Mouse (Mus musculus) embryonic facial prominence, embryonic 13.5 days (tissue): Measurements from ENCODE around the gene Chst14. TPM values are rescaled to one million over a fixed set of nuclear protein-coding genes. Genes with fewer than 3 reads are reported as not detected.

Experiments
- ATAC-seq: fragments of 200-750 bp; cut with Nextera tagmentation; 2 replicates; pipeline ENCODE4 v1.8.0; 2017; ENCODE audit warnings: low read depth; ENCODE audit not compliant: insufficient number of reproducible peaks, insufficient read depth, low FRiP score, low TSS enrichment
- H3K27ac ChIP-seq: fragments of 300-500 bp; sonication (generic); 2 replicates; pipeline ENCODE4 v1.5.1; 2015; ENCODE audit warnings: moderate library complexity, mild to moderate bottlenecking, inconsistent platforms
- H3K27me3 ChIP-seq: fragments of 300-500 bp; sonication (generic); 2 replicates; pipeline ENCODE4 v1.6.1; 2015; ENCODE audit warnings: mild to moderate bottlenecking, inconsistent platforms
- H3K36me3 ChIP-seq: fragments of 300-500 bp; sonication (generic); 2 replicates; pipeline ENCODE4 v1.6.1; 2015; ENCODE audit warnings: mild to moderate bottlenecking, inconsistent platforms
- H3K4me1 ChIP-seq: fragments of 300-500 bp; sonication (generic); 2 replicates; pipeline ENCODE4 v1.6.1; 2015; ENCODE audit warnings: inconsistent platforms
- H3K4me2 ChIP-seq: fragments of 300-500 bp; sonication (generic); 2 replicates; pipeline ENCODE4 v1.6.1; 2015; ENCODE audit warnings: moderate library complexity, mild to moderate bottlenecking, inconsistent platforms
- H3K4me3 ChIP-seq: fragments of 300-500 bp; sonication (generic); 2 replicates; pipeline ENCODE4 v1.5.1; 2015; ENCODE audit warnings: mild to moderate bottlenecking, inconsistent platforms
- H3K9ac ChIP-seq: fragments of 300-500 bp; sonication (generic); 2 replicates; pipeline ENCODE4 v1.6.1; 2015; ENCODE audit warnings: mild to moderate bottlenecking, inconsistent platforms
- H3K9me3 ChIP-seq: fragments of 300-500 bp; sonication (generic); 2 replicates; pipeline ENCODE4 v1.6.1; 2016; ENCODE audit warnings: inconsistent platforms
- WGBS: fragments of 180-500 bp; shearing (Covaris S2); methylation state at CpG from one replicate; pipeline ENCODE4 v1.1.7; 2015; ENCODE audit warnings: mixed read lengths; 5-methylcytosine and 5-hydroxymethylcytosine counted together
- polyA plus RNA-seq: library from polyadenylated mRNA; unstranded; fragments of >200 nt; fragmentation: Nextera tagmentation; extraction: Ambion mirVana; gene quantifications from 2 replicates; pipeline ENCODE4 v1.2.1, GENCODE M21; 2015

Gene Chst14
- polyA plus RNA-seq, 1 experiment from 2014 or later: 54.9 TPM

GRCm38 (mm10) chr2:118972687-118973376, 46.5 kb downstream of the Chst14 start:
- Histone ChIP-seq H3K4me1 (peaks cover 17% of the 10 kb centered on the region), H3K4me2 (peak overlapping the region; percentile 80), H3K4me3 (peak overlapping the region; percentile 45), H3K9me3 (no peaks in the 10 kb centered on the region), H3K36me3 (no peaks in the 10 kb centered on the region), H3K27ac (no peak overlapping the region), H3K27me3 (peaks cover 59% of the 10 kb centered on the region), H3K9ac (peak overlapping the region; percentile 64)
- under 1% methylated on average over 33 of the region's 33 CpGs for WGBS
- no peak for ATAC-seq

GRCm38 (mm10) chr2:118975855-118976254, 49.6 kb downstream of the Chst14 start:
- Histone ChIP-seq H3K36me3 (no peaks in the 10 kb centered on the region), H3K4me1 (peaks cover 17% of the 10 kb centered on the region), H3K27me3 (peaks cover 59% of the 10 kb centered on the region), H3K9me3 (no peaks in the 10 kb centered on the region), H3K4me3 (peak overlapping the region; percentile 63), H3K9ac (peak overlapping the region; percentile 84), H3K27ac (no peak overlapping the region), H3K4me2 (peak overlapping the region; percentile 93)
- WGBS: 3% methylated on average over 15 of the region's 15 CpGs
- no peak for ATAC-seq

GRCm38 (mm10) chr2:118976282-118976929, 50.1 kb downstream of the Chst14 start:
- ATAC-seq: peak; percentile 77

GRCm38 (mm10) chr2:118976941-118977340, 50.6 kb downstream of the Chst14 start:
- H3K4me2 ChIP-seq: peak overlapping the region; percentile 93
- H3K9ac ChIP-seq: peak overlapping the region; percentile 84; the same call in 1 of the 2 replicates
- no peak for ATAC-seq
- peaks cover 54% of the 10 kb centered on the region for H3K27me3 ChIP-seq
- no peaks in the 10 kb centered on the region for H3K9me3 ChIP-seq
- H3K27ac ChIP-seq: no peak overlapping the region
- H3K4me3 ChIP-seq: peak overlapping the region; percentile 63
- peaks cover 17% of the 10 kb centered on the region for H3K4me1 ChIP-seq
- WGBS: 12% methylated on average over 5 of the region's 5 CpGs
- H3K36me3 ChIP-seq: no peaks in the 10 kb centered on the region

More at GRCm38 (mm10) chr2:118976282-118976929, 50.1 kb downstream of the Chst14 start:
- peaks cover 59% of the 10 kb centered on the region for H3K27me3 ChIP-seq
- no peaks in the 10 kb centered on the region for H3K9me3 ChIP-seq
- H3K36me3 ChIP-seq: no peaks in the 10 kb centered on the region
- H3K4me3 ChIP-seq: peak overlapping the region; percentile 63
- H3K27ac ChIP-seq: no peak overlapping the region
- H3K4me1 ChIP-seq: peaks cover 17% of the 10 kb centered on the region
- H3K4me2 ChIP-seq: peak overlapping the region; percentile 93
- under 1% methylated on average over 57 of the region's 57 CpGs for WGBS
- peak overlapping the region; percentile 84 for H3K9ac ChIP-seq

GRCm38 (mm10) chr2:118978064-118978463, 51.8 kb downstream of the Chst14 start:
- H3K4me3 ChIP-seq: no peak overlapping the region
- peaks cover 14% of the 10 kb centered on the region for H3K4me1 ChIP-seq
- no peaks in the 10 kb centered on the region for H3K36me3 ChIP-seq
- ATAC-seq: no peak
- no peak overlapping the region for H3K9ac ChIP-seq
- H3K27me3 ChIP-seq: peaks cover 52% of the 10 kb centered on the region
- no peak overlapping the region for H3K4me2 ChIP-seq
- no peak overlapping the region for H3K27ac ChIP-seq
- no peaks in the 10 kb centered on the region for H3K9me3 ChIP-seq
- WGBS: 31% methylated on average over 6 of the region's 6 CpGs

Other genes with a start within 250 kb of the Chst14 start
- 0.07 TPM in 1 of 2 replicates, not detected in the other for gene Ankrd63, start 222.5 kb upstream of the Chst14 start, polyA plus RNA-seq
- gene Plcb2, start 198.1 kb upstream of the Chst14 start, polyA plus RNA-seq: 0.47 and 0.55 TPM in 2 replicates
- gene Inafm2, start 180.7 kb upstream of the Chst14 start, polyA plus RNA-seq: 12.7 and 13.1 TPM in 2 replicates
- gene Ccdc9b, start 163.8 kb upstream of the Chst14 start, polyA plus RNA-seq: 0.83 and 0.91 TPM in 2 replicates
- gene Phgr1, start 153.7 kb upstream of the Chst14 start, polyA plus RNA-seq: 2.0 TPM in 1 of 2 replicates, not detected in the other
- gene Disp2, start 146.8 kb upstream of the Chst14 start, polyA plus RNA-seq: 0.34 and 0.51 TPM in 2 replicates
- gene Knstrn, start 112.5 kb upstream of the Chst14 start, polyA plus RNA-seq: 99.6 and 115 TPM in 2 replicates
- 84.8 and 86.6 TPM in 2 replicates for gene Ivd, start 64.5 kb upstream of the Chst14 start, polyA plus RNA-seq
- 4.0 and 4.1 TPM in 2 replicates for gene Bahd1, start 26.1 kb upstream of the Chst14 start, polyA plus RNA-seq
- gene Ccdc32, start 102.9 kb downstream of the Chst14 start, polyA plus RNA-seq: 25.4 and 25.7 TPM in 2 replicates
- 4.2 and 4.9 TPM in 2 replicates for gene Rpusd2, start 108.3 kb downstream of the Chst14 start, polyA plus RNA-seq
- 56.7 and 58.6 TPM in 2 replicates for gene Knl1, start 120.6 kb downstream of the Chst14 start, polyA plus RNA-seq
- 49.7 and 56.9 TPM in 2 replicates for gene Rad51, start 186.3 kb downstream of the Chst14 start, polyA plus RNA-seq
- 37.5 and 40.9 TPM in 2 replicates for gene Rmdn3, start 230.5 kb downstream of the Chst14 start, polyA plus RNA-seq
- 3.2 and 4.7 TPM in 2 replicates for gene Gchfr, start 241.3 kb downstream of the Chst14 start, polyA plus RNA-seq
- gene Gm14137, start 248.0 kb downstream of the Chst14 start, polyA plus RNA-seq: 0.78 and 1.0 TPM in 2 replicates